Mouse (Mus musculus) ovary, postnatal 10 days (tissue): ENCODE results near the gene Acsf3.

Experiments used
- DNase-seq: peaks from one replicate; pipeline ENCODE4 v3.0.0; 2022; ENCODE audit warnings: low spot score

Gene Acsf3

GRCm38 (mm10) chr8:122851692-122852545 is 76.6 kb downstream of the Acsf3 start:
- DNase-seq = no peak

- no peak for DNase-seq
These were observed 77.2 kb downstream of the Acsf3 start for GRCm38 (mm10) chr8:122852546-122852905.

- DNase-seq = no peak
These were observed 78.1 kb downstream of the Acsf3 start for GRCm38 (mm10) chr8:122853340-122853771.

GRCm38 (mm10) chr8:122854388-122854787 is 79.1 kb downstream of the Acsf3 start:
- DNase-seq = no peak

- DNase-seq = no peak
These were observed 79.8 kb downstream of the Acsf3 start for GRCm38 (mm10) chr8:122855123-122855522.

GRCm38 (mm10) chr8:122856288-122856687 is 81.0 kb downstream of the Acsf3 start:
- no peak for DNase-seq

- no peak for DNase-seq
These were observed 84.6 kb downstream of the Acsf3 start for GRCm38 (mm10) chr8:122859843-122860242.

- no peak for DNase-seq
These were observed 89.4 kb downstream of the Acsf3 start for GRCm38 (mm10) chr8:122864719-122865129.

- no peak for DNase-seq
These were observed 90.2 kb downstream of the Acsf3 start for GRCm38 (mm10) chr8:122865441-122865840.

GRCm38 (mm10) chr8:122866231-122866630 is 90.9 kb downstream of the Acsf3 start:
- no peak for DNase-seq
